Mouse (Mus musculus) forebrain, postnatal 0 days (tissue): ENCODE data around the gene Naip2. TPM values are rescaled to one million over a fixed set of nuclear protein-coding genes. Genes with fewer than 3 reads are reported as not detected.
"Not testable (repeated sequence)": the region's sequence is repeated elsewhere in the genome, so short reads cannot be mapped to it uniquely, and the experiment has no call there.

ENCODE experiments used
- ATAC-seq: fragments of 200-750 bp; cut with Nextera tagmentation; 2 replicates; pipeline ENCODE4 v1.8.0; 2017; ENCODE audit warnings: mild to moderate bottlenecking, moderate library complexity
- DNase-seq: peaks from one replicate; pipeline ENCODE4 v3.0.0-alpha.2; 2015
- H3K27ac ChIP-seq: fragments of 300-500 bp; sonication (generic); 2 replicates; pipeline ENCODE4 v1.5.1; 2014; ENCODE audit warnings: low read depth, mild to moderate bottlenecking, antibody characterized with exemption, low read length, moderate library complexity, mixed read lengths
- H3K27me3 ChIP-seq: fragments of 300-500 bp; sonication (generic); 2 replicates; pipeline ENCODE4 v1.6.1; 2014; ENCODE audit warnings: mild to moderate bottlenecking, low read length, mixed read lengths; ENCODE audit not compliant: insufficient read depth
- H3K36me3 ChIP-seq: fragments of 300-500 bp; sonication (generic); 2 replicates; pipeline ENCODE4 v1.6.1; 2014; ENCODE audit warnings: mild to moderate bottlenecking, moderate library complexity; ENCODE audit not compliant: insufficient read depth
- H3K4me1 ChIP-seq: fragments of 300-500 bp; sonication (generic); 2 replicates; pipeline ENCODE4 v1.6.1; 2014; ENCODE audit warnings: antibody characterized with exemption; ENCODE audit not compliant: insufficient read depth
- H3K4me2 ChIP-seq: fragments of 300-500 bp; sonication (generic); 2 replicates; pipeline ENCODE4 v1.6.1; 2014; ENCODE audit warnings: low read depth, mild to moderate bottlenecking, moderate library complexity
- H3K4me3 ChIP-seq: fragments of 300-500 bp; sonication (generic); 2 replicates; pipeline ENCODE4 v1.5.1; 2014; ENCODE audit warnings: low read depth, low read length, mixed read lengths
- H3K9ac ChIP-seq: fragments of 300-500 bp; sonication (generic); 2 replicates; pipeline ENCODE4 v1.6.1; 2014; ENCODE audit warnings: mild to moderate bottlenecking
- H3K9me3 ChIP-seq: fragments of 300-500 bp; sonication (generic); 2 replicates; pipeline ENCODE4 v1.6.1; 2016; ENCODE audit warnings: low read length
- CTCF ChIP-seq: sonication (generic); IDR thresholded peaks from 2 replicates; pipeline ENCODE4 v1.5.1; 2016; ENCODE audit warnings: antibody characterized with exemption, control low read depth, low read depth
- WGBS: fragments of 180-500 bp; shearing (Covaris S2); extraction: QIAGEN DNeasy Blood & Tissue Kit; methylation state at CpG from one replicate; pipeline ENCODE4 v1.1.7; 2014; 5-methylcytosine and 5-hydroxymethylcytosine counted together
- polyA plus RNA-seq: library from polyadenylated mRNA; unstranded; fragments of >200 nt; fragmentation: Nextera tagmentation; extraction: Ambion mirVana; gene quantifications from 2 replicates; pipeline ENCODE4 v1.2.1, GENCODE M21; 2015
- total RNA-seq: library from RNA; depleted of rRNA; stranded (reverse); fragments of >200 nt; gene quantifications from 2 replicates; pipeline ENCODE4 v1.2.3, GENCODE M21; 2014; rRNA removed

Gene Naip2
- total RNA-seq (0.46 and 0.76 TPM in 2 replicates), polyA plus RNA-seq (0.08 and 0.17 TPM in 2 replicates)

DNA sequence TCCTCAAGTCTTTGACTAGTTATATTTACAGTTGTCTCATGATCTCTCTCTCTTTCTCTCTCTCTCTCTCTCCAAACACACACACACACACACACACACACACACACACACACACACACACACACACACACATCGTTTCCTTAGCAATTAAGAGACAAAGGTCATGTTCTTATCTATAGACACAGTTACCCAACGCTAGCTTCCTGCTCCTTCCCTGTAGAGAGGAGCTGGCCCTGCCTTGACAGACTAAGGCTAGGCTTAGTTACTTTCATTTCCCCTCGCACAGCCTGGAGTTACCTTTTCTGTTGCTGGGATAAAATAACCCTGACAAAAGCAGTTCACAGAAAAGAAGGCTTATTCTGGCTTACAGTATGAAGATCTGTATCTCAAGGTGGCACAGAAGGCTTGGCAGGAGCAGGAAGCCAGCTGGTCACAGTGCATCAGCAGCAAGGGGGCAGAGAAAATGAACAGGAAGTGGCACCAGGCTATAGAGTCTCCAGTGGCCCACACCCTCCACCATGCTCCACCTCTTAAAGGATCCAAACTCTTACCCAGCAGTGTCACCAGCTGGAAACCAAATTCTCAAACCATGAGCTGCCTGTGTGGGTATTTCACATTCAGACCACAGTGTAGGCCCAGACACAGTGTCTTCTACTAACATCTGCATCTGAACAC, at the start of gene Naip2:
TSS of gene Naip2 (minus strand) at position 434 of the 675 bp plus-strand sequence.
- not testable (repeated sequence) for H3K4me3 ChIP-seq, H3K27me3 ChIP-seq, H3K9me3 ChIP-seq, H3K9ac ChIP-seq, H3K27ac ChIP-seq, ATAC-seq, H3K36me3 ChIP-seq, H3K4me1 ChIP-seq, H3K4me2 ChIP-seq, DNase-seq
- WGBS: 67% methylated on average over 3 of the region's 3 CpGs

DNA sequence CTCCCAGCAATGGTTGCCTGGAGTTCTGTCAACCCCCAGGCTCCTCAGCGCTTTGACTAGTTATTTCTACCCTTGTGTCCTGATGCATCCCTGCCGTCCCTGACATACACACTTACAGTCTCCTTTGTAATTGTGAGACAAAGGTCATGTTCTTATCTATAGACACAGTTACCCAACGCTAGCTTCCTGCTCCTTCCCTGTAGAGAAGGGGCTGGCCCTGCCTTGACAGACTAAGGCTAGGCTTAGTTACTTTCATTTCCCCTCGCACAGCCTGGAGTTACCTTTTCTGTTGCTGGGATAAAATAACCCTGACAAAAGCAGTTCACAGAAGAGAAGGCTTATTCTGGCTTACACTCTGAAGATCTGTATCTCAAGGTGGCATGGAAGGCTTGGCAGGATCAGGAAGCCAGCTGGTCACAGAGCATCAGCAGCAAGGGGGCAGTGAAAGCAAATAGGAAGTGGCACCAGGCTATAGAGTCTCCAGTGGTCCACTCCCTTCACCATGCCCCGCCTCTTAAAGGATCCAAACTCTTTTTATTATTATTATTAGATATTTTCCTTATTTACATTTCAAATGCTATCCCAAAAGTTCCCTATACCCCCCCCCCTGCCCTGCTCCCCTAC, 45.1 kb upstream of the Naip2 start:
- not testable (repeated sequence) for H3K9ac ChIP-seq, H3K4me1 ChIP-seq, H3K4me2 ChIP-seq, ATAC-seq, H3K27ac ChIP-seq, DNase-seq, H3K9me3 ChIP-seq, H3K4me3 ChIP-seq, H3K27me3 ChIP-seq, H3K36me3 ChIP-seq
- WGBS: 80% methylated on average over 5 of the region's 5 CpGs

DNA sequence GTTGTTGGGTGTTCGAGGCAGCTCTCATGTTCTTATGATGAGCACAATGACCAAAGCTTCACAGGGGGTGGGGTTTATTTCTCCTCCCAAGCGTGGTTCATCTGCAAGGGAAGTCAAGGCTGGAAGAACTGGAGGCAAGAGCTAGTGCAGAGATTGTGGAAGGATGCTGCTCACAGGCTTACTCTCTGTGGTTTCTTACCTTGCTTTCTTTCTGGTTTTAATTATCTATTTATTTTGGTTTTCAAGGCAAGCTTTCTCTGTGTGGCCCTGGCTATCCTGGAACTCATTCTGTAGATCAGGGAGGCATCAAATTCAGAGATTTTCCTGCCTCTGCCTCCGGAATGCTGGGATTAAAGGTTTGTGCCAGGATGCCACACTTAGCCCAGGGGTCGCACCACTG, 44.3 kb upstream of the Naip2 start, which contains the start of gene Naip5:
TSS of gene Naip5 (minus strand) at position 101 of the 400 bp plus-strand sequence.
- 84% methylated on average over 4 of the region's 4 CpGs for WGBS
- not testable (repeated sequence) for H3K36me3 ChIP-seq, H3K27ac ChIP-seq, H3K9me3 ChIP-seq, H3K4me1 ChIP-seq, H3K4me3 ChIP-seq, H3K9ac ChIP-seq, ATAC-seq, H3K27me3 ChIP-seq, H3K4me2 ChIP-seq, DNase-seq

DNA sequence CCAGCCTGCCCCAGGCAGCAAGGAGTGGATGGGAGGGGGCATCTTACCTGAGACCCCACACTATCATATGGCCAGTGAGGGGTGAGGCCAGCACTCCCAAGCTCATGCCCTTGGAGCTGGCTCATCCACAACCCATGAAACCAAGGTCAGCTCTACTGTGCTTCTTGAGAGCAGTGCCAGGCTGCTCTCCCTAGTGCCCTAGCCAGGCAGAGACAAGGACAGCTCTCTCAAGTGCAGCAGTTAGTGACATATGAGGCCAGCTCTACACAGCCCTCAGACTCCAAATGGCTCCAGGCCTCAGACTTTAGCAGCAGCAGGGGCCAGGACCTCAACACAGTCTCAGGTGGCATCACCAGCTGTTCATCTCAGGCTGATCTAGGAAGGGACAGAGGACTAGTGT, 41.8 kb upstream of the Naip2 start:
- Histone ChIP-seq H3K27ac (no peak overlapping the region), H3K36me3 (no peaks in the 10 kb centered on the region), H3K4me3 (no peak overlapping the region), H3K9me3 (no peaks in the 10 kb centered on the region), H3K4me1 (no peaks in the 10 kb centered on the region), H3K4me2 (no peak overlapping the region), H3K27me3 (no peaks in the 10 kb centered on the region), H3K9ac (no peak overlapping the region)
- TF ChIP-seq CTCF: no peak
- DNase-seq: no peak
- no peak for ATAC-seq

DNA sequence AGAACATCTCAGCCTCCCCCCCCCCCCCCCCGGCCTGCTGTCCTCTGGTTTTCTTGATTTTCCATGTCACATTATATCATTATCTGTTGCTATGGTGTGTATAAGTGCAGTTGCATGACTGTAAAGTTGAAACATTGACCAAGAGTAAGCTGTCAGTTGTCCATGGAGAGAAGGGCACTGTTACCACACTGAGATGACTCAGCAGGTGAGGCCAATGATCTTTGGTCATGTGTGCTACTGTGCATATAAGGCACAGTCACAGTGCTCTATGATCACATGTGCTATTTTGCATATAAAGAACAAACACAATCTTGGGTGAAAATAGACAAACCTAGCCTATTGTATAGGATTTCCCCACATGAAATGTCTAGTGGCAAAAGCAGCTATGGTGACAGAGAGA, 11.8 kb upstream of the Naip2 start:
- H3K4me2 ChIP-seq, DNase-seq, H3K4me3 ChIP-seq, H3K4me1 ChIP-seq, H3K36me3 ChIP-seq, H3K27me3 ChIP-seq, H3K27ac ChIP-seq, H3K9me3 ChIP-seq, H3K9ac ChIP-seq, ATAC-seq: not testable (repeated sequence)
- WGBS: 76% methylated on average over 1 of the region's 1 CpGs

DNA sequence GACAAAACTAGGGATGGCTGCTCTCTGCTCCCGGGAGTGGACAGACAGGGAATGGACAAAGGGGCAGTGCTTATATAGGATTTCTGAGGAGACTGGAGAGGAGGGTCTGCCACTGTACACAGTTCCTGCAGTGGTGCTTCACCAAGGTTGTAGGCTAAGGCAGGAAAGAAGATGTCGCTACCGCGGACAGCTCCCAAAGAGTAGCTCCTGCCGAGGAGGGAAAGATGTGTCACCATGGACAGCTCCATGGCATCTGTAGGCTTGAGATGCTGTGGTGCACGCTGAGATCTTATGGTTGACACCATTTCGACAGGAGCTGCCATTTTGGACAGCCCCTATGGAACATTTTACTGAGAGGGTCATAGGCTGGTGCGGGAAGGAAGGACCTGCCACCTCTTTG, 8.6 kb upstream of the Naip2 start:
- Histone ChIP-seq H3K9me3 (no peaks in the 10 kb centered on the region), H3K4me3 (no peak overlapping the region), H3K27me3 (no peaks in the 10 kb centered on the region), H3K4me2 (no peak overlapping the region), H3K4me1 (no peaks in the 10 kb centered on the region), H3K9ac (no peak overlapping the region), H3K36me3 (no peaks in the 10 kb centered on the region), H3K27ac (no peak overlapping the region)
- no peak for ATAC-seq
- no peak for TF ChIP-seq CTCF
- DNase-seq: no peak
- WGBS: 34% methylated on average over 8 of the region's 8 CpGs

DNA sequence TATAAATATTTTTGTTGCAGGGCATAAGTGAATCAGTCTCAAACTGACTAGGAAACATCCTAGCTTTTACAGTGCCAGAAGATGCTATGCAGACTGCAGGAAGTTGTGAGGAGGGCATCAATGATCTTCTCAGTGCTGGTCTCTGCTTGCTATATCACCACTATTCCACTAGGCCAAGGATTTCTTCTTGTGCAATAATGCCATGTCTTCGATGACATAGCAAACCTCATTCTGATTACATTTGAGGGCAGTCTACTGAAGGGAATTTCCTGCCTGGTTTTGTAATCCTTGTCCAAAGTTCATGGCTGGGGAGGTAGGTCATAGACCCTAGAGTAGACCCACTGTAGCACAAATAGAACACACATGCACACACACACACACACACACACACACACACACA, 1.4 kb upstream of the Naip2 start:
- H3K4me3 ChIP-seq: no peak overlapping the region
- no peaks in the 10 kb centered on the region for H3K27me3 ChIP-seq
- no peak overlapping the region for H3K9ac ChIP-seq
- no peak overlapping the region for H3K27ac ChIP-seq
- no peaks in the 10 kb centered on the region for H3K4me1 ChIP-seq
- H3K9me3 ChIP-seq: no peaks in the 10 kb centered on the region
- no peak for DNase-seq
- 89% methylated on average over 1 of the region's 1 CpGs for WGBS
- no peak for ATAC-seq
- no peak for TF ChIP-seq CTCF
- H3K4me2 ChIP-seq: no peak overlapping the region
- no peaks in the 10 kb centered on the region for H3K36me3 ChIP-seq
